Mouse (Mus musculus): Measurements from ENCODE around the gene Klre1. TPM values are rescaled to one million over a fixed set of nuclear protein-coding genes. Genes with fewer than 3 reads are reported as not detected.
"Not testable (repeated sequence)": the region's sequence is repeated elsewhere in the genome, so short reads cannot be mapped to it uniquely, and the experiment has no call there.

Klre1 gene
- total RNA-seq, 2 experiments from 2014 or later = not detected

GRCm38 (mm10) chr6:129581274-129581673 is 3.6 kb downstream of the Klre1 start:
- intact Hi-C loops (cut with DNase I) = no loop called here
- no peak for DNase-seq

DNA sequence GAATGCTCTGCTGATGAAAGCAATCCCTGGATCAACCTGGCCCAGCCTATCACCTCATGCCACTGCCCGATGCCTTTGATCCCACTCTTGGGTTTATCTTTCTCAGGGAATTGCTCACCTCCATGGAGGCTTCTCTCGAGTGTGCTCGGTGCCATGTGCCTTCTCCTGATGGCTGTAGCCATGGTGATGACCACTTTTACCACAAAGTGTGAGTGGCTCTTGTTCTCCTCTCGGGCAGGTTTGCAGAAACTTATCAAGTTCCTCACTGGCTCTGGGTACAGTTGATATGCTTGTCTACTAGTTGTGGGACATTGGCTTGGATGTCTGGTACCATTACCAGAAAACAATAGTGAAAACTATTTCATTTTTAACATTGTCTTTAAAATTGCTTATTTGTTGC is 4.2 kb downstream of the Klre1 start:
- intact Hi-C loops (cut with DNase I) = no loop called here
- DNase-seq = no peak

GRCm38 (mm10) chr6:129583014-129583413 is 5.3 kb downstream of the Klre1 start:
- no peak for DNase-seq
- intact Hi-C loops (cut with DNase I) = no loop called here

DNA sequence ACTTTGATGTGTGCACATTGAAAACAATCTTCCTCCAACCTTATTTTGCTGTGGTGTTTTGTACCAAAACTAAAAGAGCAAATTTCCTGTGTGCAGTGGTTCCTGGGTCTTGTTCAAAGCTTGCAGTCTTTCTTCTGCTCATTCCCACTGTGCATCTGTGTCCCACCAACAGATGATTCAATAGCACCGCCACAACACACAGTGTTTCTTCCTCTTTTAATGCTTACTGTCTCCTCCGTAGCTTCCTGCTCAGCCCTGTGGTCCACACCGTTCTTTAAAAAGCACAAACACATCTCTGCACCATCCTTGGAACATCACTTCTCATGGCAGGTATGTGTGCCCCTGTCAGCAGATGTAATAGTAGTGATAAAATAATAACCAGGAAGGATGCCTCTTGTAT is 13.8 kb downstream of the Klre1 start, which contains the start of gene Klrd1:
TSS of gene Klrd1 (plus strand) at position 275 of the 400 bp plus-strand sequence.
- intact Hi-C loops (cut with DNase I) = no loop called here
- no peak for DNase-seq

GRCm38 (mm10) chr6:129608372-129608771 is 30.7 kb downstream of the Klre1 start:
- intact Hi-C loops (cut with DNase I) = no loop called here
- no peak for DNase-seq

DNA sequence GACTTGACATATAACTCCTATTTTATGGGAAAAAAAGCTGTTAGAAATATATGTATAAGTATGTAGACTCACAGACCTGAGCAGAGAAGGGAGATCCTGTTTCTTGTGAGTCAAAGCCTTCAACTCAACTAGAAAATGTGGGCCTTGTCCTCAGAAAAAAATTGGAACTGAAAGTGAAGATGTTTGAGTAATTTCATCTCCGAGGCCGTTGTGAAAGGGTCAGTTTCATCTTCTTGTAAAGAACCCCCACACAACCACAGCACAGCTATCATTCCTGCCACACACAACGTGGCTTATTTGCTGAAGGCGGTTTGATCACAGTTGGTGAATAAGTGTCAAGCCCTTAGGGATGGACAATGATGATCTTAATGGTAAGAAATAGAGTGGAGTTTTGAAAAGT is 46.0 kb downstream of the Klre1 start, which contains the start of gene Klrk1:
TSS of gene Klrk1 (minus strand) at position 130 of the 400 bp plus-strand sequence.
- DNase-seq = no peak
- intact Hi-C loops (cut with DNase I) = no loop called here

GRCm38 (mm10) chr6:129631046-129631445 is 53.3 kb downstream of the Klre1 start:
- DNase-seq; intact Hi-C loops (cut with DNase I): not testable (repeated sequence)

Other genes starting within 250 kb of the Klre1 start
- not detected for gene 4922502D21Rik, start 246.1 kb upstream of the Klre1 start, total RNA-seq (2021)
- gene Clec12a, start 235.2 kb upstream of the Klre1 start, total RNA-seq (2021) = under 1 TPM; 0.20 to 0.22 TPM
- gene Clec12b, start 192.0 kb upstream of the Klre1 start, total RNA-seq (2021) = not detected
- not detected for gene Clec1b, start 180.6 kb upstream of the Klre1 start, total RNA-seq (2021)
- not detected for gene Clec9a, start 169.0 kb upstream of the Klre1 start, total RNA-seq (2021)
- 1 to 10 TPM; 2.2 to 2.6 TPM for gene Clec1a, start 125.9 kb upstream of the Klre1 start, total RNA-seq (2021)
- not detected for gene Olr1, start 70.7 kb upstream of the Klre1 start, total RNA-seq (2021)
- not detected for gene Tmem52b, start 65.3 kb upstream of the Klre1 start, total RNA-seq (2021)
- 10 to 100 TPM; 38.1 to 59.3 TPM for gene Gabarapl1, start 44.7 kb upstream of the Klre1 start, total RNA-seq (2021)
- gene Klrd1, start 13.9 kb downstream of the Klre1 start, total RNA-seq (2021) = not detected
- not detected for gene Klrk1, start 46.0 kb downstream of the Klre1 start, total RNA-seq (2021)
- not detected for gene Klrc3, start 65.4 kb downstream of the Klre1 start, total RNA-seq (2021)
- not detected for gene Klrc2, start 82.8 kb downstream of the Klre1 start, total RNA-seq (2021)
- gene Klrc1, start 101.1 kb downstream of the Klre1 start, total RNA-seq (2021) = not detected
- not detected for gene Klri1, start 139.2 kb downstream of the Klre1 start, total RNA-seq (2021)
- not detected for gene Klri2, start 162.6 kb downstream of the Klre1 start, total RNA-seq (2021)
- gene Gm156, start 206.4 kb downstream of the Klre1 start, total RNA-seq (2021) = not detected